Mouse (Mus musculus) heart, adult 2 months (tissue): ENCODE data around the gene Paxbp1. TPM values are rescaled to one million over a fixed set of nuclear protein-coding genes. Genes with fewer than 3 reads are reported as not detected.

Experiments used
- DNase-seq, 2 experiments: peaks; one replicate each; pipeline ENCODE4 v3.0.0; 2021
- H3K27ac ChIP-seq: fragments of 200-600 bp; 2 replicates; pipeline ENCODE4 v1.8.1; 2022
- H3K27me3 ChIP-seq: fragments of 200-500 bp; 2 replicates; pipeline ENCODE4 v1.6.1; 2012; ENCODE audit warnings: mild to moderate bottlenecking, low read length, inconsistent platforms, mixed read lengths; ENCODE audit not compliant: control insufficient read depth, insufficient read depth
- H3K36me3 ChIP-seq: fragments of 200-500 bp; 2 replicates; pipeline ENCODE4 v1.6.1; 2012; ENCODE audit warnings: low read length, inconsistent platforms; ENCODE audit not compliant: control insufficient read depth, insufficient read depth
- H3K4me1 ChIP-seq: fragments of 200-500 bp; 2 replicates; pipeline ENCODE4 v1.6.1; 2011; ENCODE audit warnings: low read length; ENCODE audit not compliant: control insufficient read depth, insufficient read depth
- H3K4me3 ChIP-seq: fragments of 200-600 bp; 2 replicates; pipeline ENCODE4 v1.8.1; 2022
- H3K79me2 ChIP-seq: fragments of 200-500 bp; replicated peaks from 2 replicates; pipeline ENCODE4 v1.6.1; 2012; ENCODE audit warnings: mild to moderate bottlenecking, inconsistent platforms, low read length, moderate library complexity, mixed read lengths; ENCODE audit not compliant: control insufficient read depth, insufficient read depth
- H3K9ac ChIP-seq: fragments of 200-500 bp; 2 replicates; pipeline ENCODE4 v1.6.1; 2012; ENCODE audit warnings: low read depth, mild to moderate bottlenecking, control low read depth, inconsistent platforms, low read length, mixed read lengths
- CTCF ChIP-seq: fragments of 200-600 bp; IDR thresholded peaks from 2 replicates; pipeline ENCODE4 v1.8.1; 2022; ENCODE audit warnings: antibody characterized with exemption, mild to moderate bottlenecking, moderate library complexity
- EP300 ChIP-seq: fragments of 200-500 bp; IDR thresholded peaks from 2 replicates; pipeline ENCODE4 v1.6.1; 2011; ENCODE audit warnings: low read depth, low read length, control low read depth; ENCODE audit not compliant: insufficient read depth
- POLR2A ChIP-seq: fragments of 200-500 bp; IDR thresholded peaks from 2 replicates; pipeline ENCODE4 v1.6.1; 2011; ENCODE audit warnings: mild to moderate bottlenecking, low read depth, low read length, control low read depth; ENCODE audit not compliant: insufficient read depth
- WGBS: fragments of 180-500 bp; shearing (Covaris S2); methylation state at CpG from one replicate; pipeline ENCODE4 v1.1.7; 2018; 5-methylcytosine and 5-hydroxymethylcytosine counted together
- intact Hi-C: fragments of 180-260 bp; cut with DNase I; formaldehyde crosslinking; loops from one replicate; pipeline ENCODE4 v1.15.1; 2025
- polyA plus RNA-seq: library from polyadenylated mRNA; depleted of rRNA; stranded (reverse); fragments of >200 nt; gene quantifications from 2 replicates; pipeline ENCODE4 v1.2.3, GENCODE M21; 2012; rRNA removed
- total RNA-seq, 2 experiments: library from RNA; stranded (reverse); gene quantifications; 2 replicates each; pipeline ENCODE4 v1.2.3; 2021

The Paxbp1 gene
- total and polyA plus RNA-seq, 3 experiments = 10.2 to 12.0 (median 11.6) TPM

DNA sequence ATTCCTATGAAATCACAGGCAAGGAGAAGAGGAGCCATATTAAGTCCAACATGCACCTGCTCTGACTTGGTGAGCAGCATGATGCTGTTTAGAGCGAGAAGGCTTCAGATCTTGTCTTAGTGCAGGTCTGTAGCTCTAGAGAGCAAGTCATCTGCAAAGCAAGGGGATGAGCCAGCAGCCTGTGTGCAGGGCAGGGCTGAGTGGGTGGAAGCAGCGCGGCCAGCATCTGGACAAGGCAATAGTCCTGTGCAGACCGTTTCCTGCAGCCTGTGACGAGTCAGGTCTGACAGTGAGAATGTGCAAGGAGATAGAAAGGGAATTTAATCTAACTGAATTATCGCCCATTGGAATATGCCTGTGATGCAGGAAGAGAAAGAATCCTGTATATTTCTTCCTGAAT, 73.3 kb downstream of the Paxbp1 start:
- no peak overlapping the region for H3K4me3 ChIP-seq
- no peak overlapping the region for H3K9ac ChIP-seq
- no peak for DNase-seq
- no peak for TF ChIP-seq CTCF
- TF ChIP-seq EP300 = no peak
- no peak for TF ChIP-seq POLR2A
- 71% methylated on average over 6 of the region's 6 CpGs for WGBS
- no peaks in the 10 kb centered on the region for H3K4me1 ChIP-seq
- intact Hi-C loops = no loop called here
- no peaks in the 10 kb centered on the region for H3K27me3 ChIP-seq
- no peaks in the 10 kb centered on the region for H3K79me2 ChIP-seq
- no peaks in the 10 kb centered on the region for H3K36me3 ChIP-seq
- no peak overlapping the region for H3K27ac ChIP-seq

DNA sequence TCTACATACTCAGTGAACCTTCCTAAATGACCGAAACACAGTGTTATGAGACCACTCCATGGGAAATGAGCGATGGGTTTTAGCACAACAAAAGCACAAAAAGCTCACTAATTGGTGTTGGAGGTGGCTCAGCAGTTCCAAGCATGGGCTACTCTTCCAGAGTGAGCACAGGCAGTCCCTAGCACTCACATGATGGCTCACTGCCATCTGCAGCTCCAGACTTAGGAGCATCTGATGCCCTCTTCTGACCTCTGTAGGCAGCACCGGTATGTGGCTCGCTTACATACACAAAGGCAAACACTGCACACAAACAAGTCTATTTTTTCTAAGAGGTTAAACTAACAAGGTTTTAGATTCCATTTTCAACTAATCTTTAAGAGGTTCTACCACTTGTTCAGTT, 78.1 kb downstream of the Paxbp1 start:
- no peaks in the 10 kb centered on the region for H3K79me2 ChIP-seq
- H3K4me1 ChIP-seq = no peaks in the 10 kb centered on the region
- DNase-seq = no peak
- TF ChIP-seq EP300 = no peak
- no peak for TF ChIP-seq POLR2A
- no peak for TF ChIP-seq CTCF
- H3K36me3 ChIP-seq = no peaks in the 10 kb centered on the region
- H3K4me3 ChIP-seq = no peak overlapping the region
- H3K27ac ChIP-seq = no peak overlapping the region
- 73% methylated on average over 4 of the region's 4 CpGs for WGBS
- H3K9ac ChIP-seq = no peak overlapping the region
- intact Hi-C loops = no loop called here
- H3K27me3 ChIP-seq = no peaks in the 10 kb centered on the region

DNA sequence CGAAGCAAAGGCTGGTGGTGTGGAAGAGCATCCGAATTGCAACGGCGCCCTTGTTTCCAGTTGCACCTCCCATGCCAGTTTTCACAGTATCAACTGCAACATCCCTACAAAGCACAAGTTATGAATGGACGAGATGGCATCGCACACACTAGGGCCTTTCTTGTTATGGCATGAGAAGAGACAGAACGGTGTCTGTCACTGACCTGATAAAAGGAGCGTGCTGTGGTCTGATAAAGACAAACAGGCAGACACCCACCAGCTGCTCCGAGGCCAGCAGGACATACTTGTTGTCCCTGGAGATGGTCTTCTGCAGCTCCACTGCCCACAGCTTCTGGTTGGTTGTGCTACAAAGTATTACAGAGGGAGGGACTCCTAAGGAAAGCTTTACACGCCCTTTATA, 80.0 kb downstream of the Paxbp1 start:
- Histone ChIP-seq H3K27me3 (no peaks in the 10 kb centered on the region), H3K27ac (no peak overlapping the region), H3K4me1 (no peaks in the 10 kb centered on the region), H3K4me3 (no peak overlapping the region), H3K9ac (no peak overlapping the region), H3K79me2 (no peaks in the 10 kb centered on the region), H3K36me3 (no peaks in the 10 kb centered on the region)
- TF ChIP-seq CTCF = no peak
- TF ChIP-seq POLR2A = no peak
- TF ChIP-seq EP300 = no peak
- WGBS = 71% methylated on average over 10 of the region's 10 CpGs
- DNase-seq = no peak
- intact Hi-C loops = no loop called here

Other genes starting within 250 kb of the Paxbp1 start
- 1 to 10 TPM; 5.5 to 6.1 TPM for gene Urb1, start 234.1 kb downstream of the Paxbp1 start, total RNA-seq
- gene Urb1, start 234.1 kb downstream of the Paxbp1 start, polyA plus RNA-seq = 2.6 and 3.0 TPM in 2 replicates
- gene Eva1c, start 217.8 kb downstream of the Paxbp1 start, total RNA-seq = 1 to 10 TPM; 1.3 to 2.1 TPM
- gene Eva1c, start 217.8 kb downstream of the Paxbp1 start, polyA plus RNA-seq = 0.92 and 1.6 TPM in 2 replicates
- 10 to 100 TPM; 24.2 to 27.5 TPM for gene Cfap298, start 109.4 kb downstream of the Paxbp1 start, total RNA-seq
- 8.2 TPM in 2 replicates for gene Cfap298, start 109.4 kb downstream of the Paxbp1 start, polyA plus RNA-seq
- gene Synj1, start 33.2 kb downstream of the Paxbp1 start, total RNA-seq = 10 to 100 TPM; 28.7 to 28.9 TPM
- 21.2 and 23.4 TPM in 2 replicates for gene Synj1, start 33.2 kb downstream of the Paxbp1 start, polyA plus RNA-seq
- under 1 TPM in 1 of 2 experiments, not detected in 1; 0.14 TPM for gene 4932438H23Rik, start 50.6 kb upstream of the Paxbp1 start, total RNA-seq
- gene 4932438H23Rik, start 50.6 kb upstream of the Paxbp1 start, polyA plus RNA-seq = 0.06 and 0.12 TPM in 2 replicates
- not detected for gene Olig2, start 180.9 kb upstream of the Paxbp1 start, total RNA-seq
- not detected in 2 replicates for gene Olig2, start 180.9 kb upstream of the Paxbp1 start, polyA plus RNA-seq
- not detected for gene Olig1, start 225.2 kb upstream of the Paxbp1 start, total RNA-seq
- gene Olig1, start 225.2 kb upstream of the Paxbp1 start, polyA plus RNA-seq = 0.12 and 0.25 TPM in 2 replicates